Mouse (Mus musculus) limb, embryonic 12.5 days (tissue): ENCODE data around the gene Alg11. TPM values are rescaled to one million over a fixed set of nuclear protein-coding genes. Genes with fewer than 3 reads are reported as not detected.

Source experiments
- ATAC-seq: fragments of 200-750 bp; cut with Nextera tagmentation; 2 replicates; pipeline ENCODE4 v1.8.0; 2017; ENCODE audit warnings: low read depth, moderate TSS enrichment; ENCODE audit not compliant: insufficient number of reproducible peaks, insufficient read depth, low FRiP score, low TSS enrichment
- H3K27ac ChIP-seq: fragments of 300-500 bp; sonication (generic); 2 replicates; pipeline ENCODE4 v1.5.1; 2016; ENCODE audit warnings: mild to moderate bottlenecking, moderate library complexity
- H3K27me3 ChIP-seq: fragments of 300-500 bp; sonication (generic); 2 replicates; pipeline ENCODE4 v1.6.1; 2016; ENCODE audit warnings: mild to moderate bottlenecking, moderate library complexity
- H3K36me3 ChIP-seq: fragments of 300-500 bp; sonication (generic); 2 replicates; pipeline ENCODE4 v1.6.1; 2016; ENCODE audit warnings: mild to moderate bottlenecking, moderate library complexity
- H3K4me1 ChIP-seq: fragments of 300-500 bp; sonication (generic); replicated peaks from 2 replicates; pipeline ENCODE4 v1.6.1; 2016
- H3K4me2 ChIP-seq: fragments of 300-500 bp; sonication (generic); 2 replicates; pipeline ENCODE4 v1.6.1; 2016; ENCODE audit warnings: mild to moderate bottlenecking, moderate library complexity
- H3K4me3 ChIP-seq: fragments of 300-500 bp; sonication (generic); replicated peaks from 2 replicates; pipeline ENCODE4 v1.5.1; 2016; ENCODE audit warnings: mild to moderate bottlenecking
- H3K9ac ChIP-seq: fragments of 300-500 bp; sonication (generic); replicated peaks from 2 replicates; pipeline ENCODE4 v1.6.1; 2016; ENCODE audit warnings: mild to moderate bottlenecking, moderate library complexity
- H3K9me3 ChIP-seq: fragments of 300-500 bp; sonication (generic); 2 replicates; pipeline ENCODE4 v1.6.1; 2016; ENCODE audit warnings: mild to moderate bottlenecking, moderate library complexity
- WGBS: fragments of 180-500 bp; shearing (Covaris S2); methylation state at CpG from one replicate; pipeline ENCODE4 v1.1.7; 2016; 5-methylcytosine and 5-hydroxymethylcytosine counted together
- polyA plus RNA-seq: library from polyadenylated mRNA; unstranded; fragments of >200 nt; fragmentation: Nextera tagmentation; extraction: Ambion mirVana; gene quantifications from 2 replicates; pipeline ENCODE4 v1.2.1, GENCODE M21; 2016

The Alg11 gene
- polyA plus RNA-seq, 1 experiment from 2014 or later = 38.4 TPM

DNA sequence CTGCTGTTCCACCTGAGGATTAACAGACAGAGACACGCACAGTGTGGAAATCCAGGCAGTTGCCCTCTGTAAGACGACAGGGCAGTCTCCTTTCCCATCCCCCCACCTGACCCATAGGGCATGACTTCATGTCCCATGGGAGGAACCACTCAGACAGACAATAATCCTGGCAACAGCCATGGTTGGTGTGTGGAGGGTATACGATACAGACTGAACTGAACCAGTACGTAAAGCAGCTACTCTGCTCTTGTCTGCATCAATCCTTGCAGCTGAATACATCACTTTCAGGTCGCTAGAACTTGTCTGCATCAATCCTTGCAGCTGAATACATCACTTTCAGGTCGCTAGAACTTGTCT is 20.4 kb upstream of the Alg11 start:
- no peak overlapping the region for H3K27ac ChIP-seq
- H3K4me2 ChIP-seq = no peak overlapping the region
- no peak overlapping the region for H3K4me3 ChIP-seq
- no peak for ATAC-seq
- no peaks in the 10 kb centered on the region; the same call in 1 of the 2 replicates for H3K4me1 ChIP-seq
- no peaks in the 10 kb centered on the region for H3K9me3 ChIP-seq
- peaks cover 18% of the 10 kb centered on the region for H3K27me3 ChIP-seq
- H3K9ac ChIP-seq = no peak overlapping the region
- H3K36me3 ChIP-seq = no peaks in the 10 kb centered on the region
- WGBS = 49% methylated on average over 6 of the region's 6 CpGs

- no peak overlapping the region for H3K4me2 ChIP-seq
- no peaks in the 10 kb centered on the region for H3K36me3 ChIP-seq
- no peak overlapping the region for H3K9ac ChIP-seq
- H3K4me1 ChIP-seq = no peaks in the 10 kb centered on the region; the same call in 1 of the 2 replicates
- 88% methylated on average over 3 of the region's 3 CpGs for WGBS
- ATAC-seq = no peak
- H3K9me3 ChIP-seq = no peaks in the 10 kb centered on the region
- peaks cover 18% of the 10 kb centered on the region for H3K27me3 ChIP-seq
- no peak overlapping the region for H3K4me3 ChIP-seq
- H3K27ac ChIP-seq = no peak overlapping the region
These were observed 18.0 kb upstream of the Alg11 start for GRCm38 (mm10) chr8:22042515-22042914.

DNA sequence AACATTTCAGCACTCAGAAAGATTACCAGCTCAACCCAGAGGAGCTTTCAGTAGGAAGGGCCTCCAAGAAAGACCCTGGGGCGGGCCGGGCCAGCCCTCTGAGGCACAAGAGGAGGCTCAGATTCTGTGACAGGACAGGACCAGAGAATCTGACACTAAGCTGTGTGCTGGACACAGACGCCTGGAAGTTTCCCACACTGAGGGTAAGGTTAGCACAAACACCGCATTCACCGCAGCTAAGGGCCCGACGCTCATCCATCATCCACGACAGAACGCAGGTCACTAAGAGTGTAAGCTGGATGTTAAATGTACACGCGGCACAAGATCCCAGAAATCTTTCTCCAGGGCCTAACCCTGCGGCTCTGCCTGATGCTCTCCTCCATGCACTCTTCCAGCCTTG is 16.8 kb upstream of the Alg11 start:
- H3K27ac ChIP-seq = no peak overlapping the region

DNA sequence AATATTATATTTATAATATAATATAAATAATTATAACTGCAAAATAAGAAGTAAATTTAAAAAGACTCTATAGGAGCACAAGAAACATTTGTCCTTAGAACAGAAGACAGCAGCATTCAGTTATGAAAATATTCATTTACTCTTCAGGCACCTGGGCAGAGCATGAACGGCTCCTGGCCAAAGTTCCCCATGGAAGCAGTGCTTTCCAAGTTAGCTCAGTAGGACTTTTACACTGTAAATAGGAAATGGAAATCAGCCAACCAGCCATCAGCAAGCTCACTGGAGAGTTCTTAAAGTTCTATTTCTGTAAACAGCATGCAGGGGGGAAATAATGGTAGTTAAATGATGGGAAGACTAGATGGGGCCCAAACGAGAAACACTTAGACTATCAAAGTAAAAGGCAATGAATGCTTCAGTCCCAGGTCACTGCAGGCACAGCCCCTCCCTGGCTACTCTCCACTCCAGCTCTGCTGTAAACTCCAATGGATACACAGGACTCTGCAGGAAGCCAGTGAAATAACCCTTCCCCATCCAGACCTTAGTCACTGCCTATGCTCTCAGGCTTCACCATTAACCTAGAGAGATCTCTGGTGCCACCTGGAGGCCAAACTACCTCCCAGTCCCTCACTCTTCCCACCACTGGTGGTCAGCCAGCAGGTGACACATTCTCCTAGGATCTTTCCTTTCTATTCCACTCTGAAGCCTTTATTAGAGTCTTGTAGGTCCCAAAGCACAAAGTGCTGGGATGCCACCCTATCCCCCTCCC is 12.6 kb upstream of the Alg11 start:
- no peak overlapping the region for H3K9ac ChIP-seq
- no peak overlapping the region for H3K4me3 ChIP-seq
- H3K4me1 ChIP-seq = no peaks in the 10 kb centered on the region; the same call in 1 of the 2 replicates
- H3K4me2 ChIP-seq = no peak overlapping the region
- ATAC-seq = peak; percentile 42; the same call in 1 of the 2 replicates
- WGBS = 54% methylated on average over 2 of the region's 2 CpGs
- H3K9me3 ChIP-seq = no peaks in the 10 kb centered on the region
- H3K36me3 ChIP-seq = no peaks in the 10 kb centered on the region
- H3K27ac ChIP-seq = no peak overlapping the region
- no peaks in the 10 kb centered on the region for H3K27me3 ChIP-seq

More for the DNA sequence above, 16.8 kb upstream of the Alg11 start:
- Histone ChIP-seq H3K4me3 (no peak overlapping the region), H3K27me3 (peaks cover 18% of the 10 kb centered on the region), H3K9me3 (no peaks in the 10 kb centered on the region), H3K4me2 (no peak overlapping the region), H3K4me1 (no peaks in the 10 kb centered on the region; the same call in 1 of the 2 replicates), H3K9ac (no peak overlapping the region), H3K36me3 (no peaks in the 10 kb centered on the region)
- no peak for ATAC-seq
- WGBS = 48% methylated on average over 12 of the region's 12 CpGs

- Histone ChIP-seq H3K27me3 (peaks cover 28% of the 10 kb centered on the region), H3K4me1 (no peaks in the 10 kb centered on the region), H3K9me3 (no peaks in the 10 kb centered on the region), H3K4me2 (no peak overlapping the region), H3K4me3 (no peak overlapping the region), H3K9ac (no peak overlapping the region), H3K36me3 (no peaks in the 10 kb centered on the region), H3K27ac (no peak overlapping the region)
- WGBS = 84% methylated on average over 12 of the region's 12 CpGs
- ATAC-seq = no peak
These were observed 5.6 kb upstream of the Alg11 start for GRCm38 (mm10) chr8:22054674-22055491.

DNA sequence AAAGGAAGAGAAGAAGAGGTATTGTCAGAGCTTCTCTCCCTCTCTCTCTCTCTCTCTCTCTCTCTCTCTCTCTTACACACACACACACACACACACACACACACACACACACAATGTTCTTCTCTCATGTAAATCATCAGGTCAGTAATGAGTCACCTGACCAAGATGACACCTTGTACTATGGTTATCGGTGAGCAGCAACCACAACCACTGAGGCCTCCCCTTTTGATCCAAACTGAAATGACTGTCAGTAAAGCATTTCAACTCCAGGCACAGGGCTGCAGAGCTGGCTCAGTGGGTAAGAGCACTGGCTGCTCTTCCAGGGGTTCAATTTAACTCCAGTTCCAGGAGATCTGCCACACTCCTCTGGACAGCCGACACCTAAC is 5.0 kb upstream of the Alg11 start:
- peaks cover 28% of the 10 kb centered on the region for H3K27me3 ChIP-seq
- no peak for ATAC-seq
- 86% methylated on average over 2 of the region's 2 CpGs for whole genome bisulfite sequencing
- H3K36me3 ChIP-seq = no peaks in the 10 kb centered on the region
- no peak overlapping the region for H3K27ac ChIP-seq
- no peaks in the 10 kb centered on the region for H3K4me1 ChIP-seq
- H3K9ac ChIP-seq = no peak overlapping the region
- H3K4me2 ChIP-seq = no peak overlapping the region
- no peak overlapping the region for H3K4me3 ChIP-seq
- no peaks in the 10 kb centered on the region for H3K9me3 ChIP-seq

DNA sequence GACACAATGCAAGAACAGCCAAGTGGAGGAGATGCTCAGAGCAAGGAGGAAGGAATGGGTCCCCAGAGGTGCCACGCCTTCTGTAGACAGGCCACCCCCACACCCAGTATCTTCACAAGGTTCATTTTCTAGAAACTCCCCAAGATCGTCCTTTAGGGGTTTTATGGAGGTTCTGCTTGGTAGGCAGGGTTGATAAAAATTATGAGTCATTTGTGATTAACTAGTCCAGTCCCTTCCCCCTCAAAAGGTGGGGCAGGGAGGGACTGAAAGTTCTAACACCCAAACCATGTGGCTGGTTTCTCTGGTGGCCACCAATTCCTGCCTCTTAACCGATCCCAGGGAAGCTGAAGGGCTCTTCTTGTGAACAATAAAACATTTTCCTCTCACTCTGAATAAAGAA is 3.7 kb upstream of the Alg11 start:
- WGBS = 77% methylated on average over 3 of the region's 3 CpGs
- Histone ChIP-seq H3K4me2 (no peak overlapping the region), H3K27ac (no peak overlapping the region), H3K27me3 (peaks cover 28% of the 10 kb centered on the region), H3K9me3 (no peaks in the 10 kb centered on the region), H3K4me1 (0 out of 2 replicates have a peak, but pooled peaks cover 3% of the 10 kb centered on the region), H3K36me3 (no peaks in the 10 kb centered on the region), H3K9ac (no peak overlapping the region), H3K4me3 (no peak overlapping the region)
- no peak for ATAC-seq

- H3K4me3 ChIP-seq = no peak overlapping the region
- H3K4me1 ChIP-seq = 0 out of 2 replicates have a peak, but pooled peaks cover 3% of the 10 kb centered on the region
- 79% methylated on average over 9 of the region's 9 CpGs for WGBS
- H3K36me3 ChIP-seq = peaks cover 14% of the 10 kb centered on the region; the same call in 1 of the 2 replicates
- H3K4me2 ChIP-seq = no peak overlapping the region
- no peak overlapping the region for H3K27ac ChIP-seq
- no peak for ATAC-seq
- no peak overlapping the region for H3K9ac ChIP-seq
- H3K9me3 ChIP-seq = no peaks in the 10 kb centered on the region
- peaks cover 28% of the 10 kb centered on the region for H3K27me3 ChIP-seq
These were observed 2.2 kb upstream of the Alg11 start for GRCm38 (mm10) chr8:22058368-22058767.

GRCm38 (mm10) chr8:22059153-22059738 is 1.3 kb upstream of the Alg11 start:
- Histone ChIP-seq H3K36me3 (peaks cover 19% of the 10 kb centered on the region; the same call in 1 of the 2 replicates), H3K27ac (no peak overlapping the region), H3K9me3 (no peaks in the 10 kb centered on the region), H3K4me3 (peak overlapping the region; percentile 67), H3K9ac (no peak overlapping the region), H3K4me1 (0 out of 2 replicates have a peak, but pooled peaks cover 3% of the 10 kb centered on the region), H3K27me3 (peaks cover 28% of the 10 kb centered on the region), H3K4me2 (peak overlapping the region; percentile 89)
- WGBS = 43% methylated on average over 11 of the region's 11 CpGs
- no peak for ATAC-seq

- peak; percentile 87 for ATAC-seq
- Histone ChIP-seq H3K4me2 (peak within 1 kb of the TSS; percentile 89), H3K36me3 (peaks cover 26% of the 10 kb centered on the region), H3K4me1 (0 out of 2 replicates have a peak, but pooled peaks cover 3% of the 10 kb centered on the region), H3K9me3 (no peaks in the 10 kb centered on the region), H3K27ac (no peak within 1 kb of the TSS), H3K9ac (peak within 1 kb of the TSS; percentile 50), H3K4me3 (peak within 1 kb of the TSS; percentile 67), H3K27me3 (peaks cover 28% of the 10 kb centered on the region)
- WGBS = 1% methylated on average over 43 of the region's 46 CpGs
These were observed 588 bp upstream of the Alg11 start, which contains the start of gene Atp7b for GRCm38 (mm10) chr8:22059821-22060445. Gene Atp7b, minus strand, starts transcription at chr8:22060305.
